Mouse (Mus musculus) lung, embryonic 14.5 days (tissue): ENCODE measurements around the gene Elavl4. TPM values are rescaled to one million over a fixed set of nuclear protein-coding genes. Genes with fewer than 3 reads are reported as not detected.

Experiments
- ATAC-seq: fragments of 200-750 bp; cut with Nextera tagmentation; 2 replicates; pipeline ENCODE4 v1.8.0; 2017; ENCODE audit warnings: mild to moderate bottlenecking, moderate TSS enrichment, moderate library complexity; ENCODE audit not compliant: insufficient read depth
- DNase-seq: peaks from one replicate; pipeline ENCODE4 v3.0.0-alpha.2; 2015
- H3K27ac ChIP-seq: fragments of 300-500 bp; sonication (generic); 2 replicates; pipeline ENCODE4 v1.5.1; 2014; ENCODE audit warnings: low read depth, mild to moderate bottlenecking, moderate library complexity
- H3K27me3 ChIP-seq: fragments of 300-500 bp; sonication (generic); 2 replicates; pipeline ENCODE4 v1.6.1; 2014; ENCODE audit warnings: low read length, control low read depth; ENCODE audit not compliant: insufficient read depth
- H3K36me3 ChIP-seq: fragments of 300-500 bp; sonication (generic); 2 replicates; pipeline ENCODE4 v1.6.1; 2014; ENCODE audit warnings: control low read depth; ENCODE audit not compliant: insufficient read depth
- H3K4me1 ChIP-seq: fragments of 300-500 bp; sonication (generic); 2 replicates; pipeline ENCODE4 v1.6.1; 2014; ENCODE audit warnings: antibody characterized with exemption, control low read depth; ENCODE audit not compliant: insufficient read depth
- H3K4me2 ChIP-seq: fragments of 300-500 bp; sonication (generic); 2 replicates; pipeline ENCODE4 v1.6.1; 2014; ENCODE audit warnings: mild to moderate bottlenecking
- H3K4me3 ChIP-seq: fragments of 300-500 bp; sonication (generic); 2 replicates; pipeline ENCODE4 v1.5.1; 2014; ENCODE audit warnings: low read depth, low read length
- H3K9ac ChIP-seq: fragments of 300-500 bp; sonication (generic); 2 replicates; pipeline ENCODE4 v1.6.1; 2014
- H3K9me3 ChIP-seq: fragments of 300-500 bp; sonication (generic); 2 replicates; pipeline ENCODE4 v1.6.1; 2016; ENCODE audit warnings: low read depth, low read length, control low read depth
- CTCF ChIP-seq: IDR thresholded peaks from 2 replicates; pipeline ENCODE4 v1.5.1; 2016; ENCODE audit warnings: antibody characterized with exemption, low read depth
- WGBS: fragments of 180-500 bp; shearing (Covaris S2); extraction: QIAGEN DNeasy Blood & Tissue Kit; methylation state at CpG from one replicate; pipeline ENCODE4 v1.1.7; 2014; 5-methylcytosine and 5-hydroxymethylcytosine counted together
- polyA plus RNA-seq: library from polyadenylated mRNA; unstranded; fragments of >200 nt; fragmentation: Nextera tagmentation; extraction: Ambion mirVana; gene quantifications from 2 replicates; pipeline ENCODE4 v1.2.1, GENCODE M21; 2014

The Elavl4 gene
- polyA plus RNA-seq, 1 experiment from 2014 or later: 1.9 TPM

DNA sequence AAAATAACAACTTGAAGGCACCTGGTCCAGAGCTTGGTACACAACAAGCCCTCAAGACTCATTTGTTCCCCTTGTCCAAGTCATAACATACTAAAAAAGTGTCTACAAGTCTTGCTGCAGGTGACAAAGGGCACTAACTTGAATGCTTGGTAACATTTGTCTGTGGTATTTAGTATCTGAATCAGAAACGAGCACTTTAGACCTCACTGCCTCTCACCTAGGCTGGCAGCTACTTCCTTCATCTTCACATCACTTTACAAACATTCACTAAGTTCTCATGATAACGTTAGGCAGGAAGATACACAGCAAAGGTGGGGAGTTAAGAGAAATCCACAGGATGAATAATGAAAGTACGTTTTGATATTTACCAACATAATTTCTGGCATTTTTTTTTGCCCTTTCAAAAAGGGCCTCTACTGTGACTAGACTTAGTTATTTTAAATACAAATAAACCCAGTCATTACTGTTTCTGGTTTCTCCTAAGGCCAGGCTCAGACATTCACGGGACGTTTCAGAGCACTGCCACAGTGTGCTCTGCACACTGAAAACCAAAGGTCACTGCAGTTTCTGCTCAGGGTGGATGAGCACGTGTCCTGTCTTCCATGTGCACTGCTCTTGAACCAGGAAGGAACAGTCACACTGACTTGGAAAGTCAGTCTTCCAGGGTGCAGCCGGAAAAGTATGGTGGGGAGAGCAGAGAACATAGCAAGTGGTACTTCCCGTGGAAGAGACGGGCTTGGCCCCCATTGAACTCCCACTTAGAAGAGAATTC, 84.7 kb downstream of the Elavl4 start:
- Histone ChIP-seq H3K4me1 (no peaks in the 10 kb centered on the region), H3K9ac (no peak overlapping the region), H3K4me2 (no peak overlapping the region), H3K36me3 (no peaks in the 10 kb centered on the region), H3K4me3 (no peak overlapping the region), H3K27ac (no peak overlapping the region), H3K9me3 (no peaks in the 10 kb centered on the region), H3K27me3 (no peaks in the 10 kb centered on the region)
- ATAC-seq: no peak
- no peak for DNase-seq
- 43% methylated on average over 9 of the region's 9 CpGs for WGBS
- TF ChIP-seq CTCF: no peak

DNA sequence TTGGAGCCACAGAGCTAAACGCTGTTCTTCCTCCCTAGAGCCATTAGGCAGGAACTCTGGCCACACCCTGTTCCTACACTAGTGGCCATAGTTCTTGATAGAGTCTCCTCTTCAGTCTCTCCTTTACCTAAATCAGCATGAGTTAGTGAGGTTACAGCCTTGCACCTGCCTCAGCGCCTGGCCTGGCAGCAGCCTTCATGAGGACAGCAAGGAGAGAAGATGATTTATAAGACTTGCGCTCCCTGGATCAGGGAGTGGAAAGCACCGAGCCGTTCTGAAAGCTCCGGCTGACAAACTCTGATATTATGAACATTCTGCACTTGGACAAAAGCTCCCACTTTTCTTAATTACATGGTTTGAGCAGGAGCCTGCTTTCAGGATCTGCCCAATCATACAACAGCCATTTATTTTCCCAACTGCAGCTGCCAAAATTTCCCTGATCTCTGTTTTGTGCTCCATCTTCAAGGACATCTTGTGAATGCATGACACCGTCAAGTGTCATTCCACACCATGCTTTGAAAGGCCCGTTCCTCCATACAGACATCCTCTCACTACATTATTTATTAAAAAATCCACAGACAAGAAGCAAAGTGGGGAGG, 87.3 kb downstream of the Elavl4 start:
- H3K4me3 ChIP-seq: no peak overlapping the region
- no peak for TF ChIP-seq CTCF
- H3K9ac ChIP-seq: no peak overlapping the region
- no peak overlapping the region for H3K27ac ChIP-seq
- no peaks in the 10 kb centered on the region for H3K4me1 ChIP-seq
- 64% methylated on average over 8 of the region's 8 CpGs for WGBS
- ATAC-seq (no peak), DNase-seq (no peak)
- no peaks in the 10 kb centered on the region for H3K9me3 ChIP-seq
- H3K27me3 ChIP-seq: no peaks in the 10 kb centered on the region
- H3K4me2 ChIP-seq: no peak overlapping the region
- no peaks in the 10 kb centered on the region for H3K36me3 ChIP-seq

DNA sequence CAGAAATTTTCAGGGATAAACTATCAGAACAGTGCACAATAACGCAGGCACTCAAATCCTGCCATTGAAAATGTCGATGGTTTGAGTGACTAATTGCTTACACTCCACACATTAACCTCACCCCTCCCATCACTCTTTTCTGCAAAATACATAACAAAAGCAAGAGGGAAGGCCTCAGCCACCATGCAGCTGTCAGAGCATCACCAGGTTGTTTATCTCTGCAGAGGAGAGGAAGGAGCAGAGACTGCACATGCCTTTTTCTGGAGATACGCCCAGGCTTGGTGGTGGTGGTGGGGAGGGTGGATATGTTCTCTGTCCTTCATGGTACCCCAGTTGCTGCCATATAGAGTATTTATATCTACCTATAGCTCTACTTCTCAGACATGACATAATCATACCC, 94.3 kb downstream of the Elavl4 start:
- no peak overlapping the region for H3K4me2 ChIP-seq
- H3K4me3 ChIP-seq: no peak overlapping the region
- ATAC-seq (no peak), DNase-seq (no peak)
- H3K27me3 ChIP-seq: no peaks in the 10 kb centered on the region
- WGBS: 50% methylated on average over 3 of the region's 3 CpGs
- H3K27ac ChIP-seq: no peak overlapping the region
- H3K9me3 ChIP-seq: no peaks in the 10 kb centered on the region
- TF ChIP-seq CTCF: no peak
- H3K4me1 ChIP-seq: no peaks in the 10 kb centered on the region
- no peak overlapping the region for H3K9ac ChIP-seq
- H3K36me3 ChIP-seq: no peaks in the 10 kb centered on the region

DNA sequence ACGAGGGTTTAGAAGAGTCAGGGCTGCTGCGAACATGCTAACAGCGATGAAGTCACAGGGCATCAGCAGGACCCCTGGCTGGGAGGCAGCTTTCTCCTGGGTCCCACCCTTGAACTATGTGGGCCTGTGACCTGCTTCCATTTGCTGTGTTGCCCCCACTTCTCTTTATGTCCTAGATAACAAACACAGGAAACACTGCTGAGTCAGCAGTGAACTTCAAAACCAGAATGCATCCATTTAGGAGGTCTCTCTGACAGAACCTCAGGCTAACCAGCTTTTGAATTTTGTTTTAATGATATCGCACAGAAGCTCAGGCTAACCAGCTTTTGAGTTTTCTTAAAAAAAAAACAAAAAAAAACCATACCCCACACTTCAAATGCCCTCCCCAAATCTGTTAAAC, 96.1 kb downstream of the Elavl4 start:
- no peaks in the 10 kb centered on the region for H3K36me3 ChIP-seq
- H3K4me1 ChIP-seq: no peaks in the 10 kb centered on the region
- 81% methylated on average over 4 of the region's 4 CpGs for WGBS
- TF ChIP-seq CTCF: no peak
- no peaks in the 10 kb centered on the region for H3K27me3 ChIP-seq
- H3K9ac ChIP-seq: no peak overlapping the region
- H3K9me3 ChIP-seq: no peaks in the 10 kb centered on the region
- no peak overlapping the region for H3K27ac ChIP-seq
- DNase-seq (no peak), ATAC-seq (no peak)
- H3K4me2 ChIP-seq: no peak overlapping the region
- H3K4me3 ChIP-seq: no peak overlapping the region

DNA sequence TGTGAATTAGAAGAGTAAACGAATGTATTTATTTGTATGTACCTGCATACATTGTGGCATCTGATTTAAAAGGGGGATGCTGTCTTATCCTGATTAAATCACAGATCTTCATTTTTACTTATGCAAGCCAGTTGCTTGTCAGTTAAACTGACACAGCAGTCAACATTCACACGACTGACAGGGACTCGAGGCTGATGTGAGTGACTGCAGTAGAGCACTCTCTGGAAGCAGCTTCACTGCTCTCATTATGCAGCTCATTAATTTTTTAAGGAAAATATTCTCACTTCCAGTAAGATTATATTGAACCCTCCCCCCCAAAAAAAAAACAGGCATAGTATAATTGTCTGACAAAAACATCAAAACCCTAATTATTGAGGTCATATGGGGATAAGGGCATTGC, 101.7 kb downstream of the Elavl4 start:
- no peaks in the 10 kb centered on the region for H3K4me1 ChIP-seq
- no peak overlapping the region for H3K4me2 ChIP-seq
- no peak for ATAC-seq
- no peak overlapping the region for H3K9ac ChIP-seq
- no peaks in the 10 kb centered on the region for H3K36me3 ChIP-seq
- no peaks in the 10 kb centered on the region for H3K9me3 ChIP-seq
- no peaks in the 10 kb centered on the region for H3K27me3 ChIP-seq
- H3K4me3 ChIP-seq: no peak overlapping the region
- H3K27ac ChIP-seq: no peak overlapping the region
- TF ChIP-seq CTCF: no peak
- WGBS: 65% methylated on average over 3 of the region's 3 CpGs
- DNase-seq: no peak

DNA sequence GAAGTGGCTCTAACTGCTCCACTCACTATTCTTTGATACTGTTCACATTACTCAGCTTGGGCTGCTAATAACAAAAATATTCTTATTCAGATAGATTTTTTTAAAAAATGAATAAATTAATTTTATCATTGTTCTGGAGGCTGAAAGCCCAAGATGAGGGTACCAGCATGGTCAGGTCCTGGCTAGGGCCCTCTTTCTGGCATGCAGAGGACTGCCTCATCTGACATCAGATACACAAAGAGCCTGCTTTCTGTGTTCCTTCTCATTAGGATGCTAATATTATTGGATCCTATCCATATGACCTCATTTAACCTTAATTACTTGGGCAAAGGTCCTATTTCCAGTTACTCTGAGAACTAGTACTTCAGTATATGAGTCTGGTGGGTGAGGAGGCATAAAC, 108.8 kb downstream of the Elavl4 start:
- H3K4me3 ChIP-seq: no peak overlapping the region
- DNase-seq: no peak
- no peaks in the 10 kb centered on the region for H3K36me3 ChIP-seq
- TF ChIP-seq CTCF: no peak
- H3K27ac ChIP-seq: no peak overlapping the region
- no peak overlapping the region for H3K9ac ChIP-seq
- H3K27me3 ChIP-seq: no peaks in the 10 kb centered on the region
- H3K9me3 ChIP-seq: no peaks in the 10 kb centered on the region
- ATAC-seq: no peak
- no peaks in the 10 kb centered on the region for H3K4me1 ChIP-seq
- H3K4me2 ChIP-seq: no peak overlapping the region

DNA sequence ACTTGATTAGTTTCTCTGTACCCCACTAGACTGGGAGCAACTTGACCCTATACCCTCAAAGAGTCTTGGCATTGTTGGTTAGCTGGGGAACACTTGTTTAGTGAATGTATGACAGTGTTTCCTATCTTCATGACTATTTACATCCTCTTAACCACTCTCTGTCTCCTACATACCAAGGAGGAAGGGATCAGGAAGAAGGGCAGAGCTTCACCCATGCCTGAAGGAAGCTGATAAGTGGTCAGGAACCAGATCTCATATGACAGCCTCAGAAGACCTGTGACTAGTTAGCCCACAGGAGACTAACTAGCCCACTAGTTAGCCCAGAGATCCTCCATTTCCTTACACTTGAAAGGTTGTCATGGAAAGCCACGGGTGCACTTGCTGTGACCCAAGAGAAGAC, 117.2 kb downstream of the Elavl4 start:
- H3K4me2 ChIP-seq: no peak overlapping the region
- H3K27ac ChIP-seq: no peak overlapping the region
- no peaks in the 10 kb centered on the region for H3K27me3 ChIP-seq
- no peaks in the 10 kb centered on the region for H3K4me1 ChIP-seq
- TF ChIP-seq CTCF: no peak
- no peak for ATAC-seq
- WGBS: 70% methylated on average over 1 of the region's 1 CpGs
- no peaks in the 10 kb centered on the region for H3K9me3 ChIP-seq
- no peak overlapping the region for H3K9ac ChIP-seq
- H3K4me3 ChIP-seq: no peak overlapping the region
- no peak for DNase-seq
- no peaks in the 10 kb centered on the region for H3K36me3 ChIP-seq
